Mouse (Mus musculus) brain, embryonic 14.5 days (tissue): Measurements from ENCODE around the gene Jchain. TPM values are rescaled to one million over a fixed set of nuclear protein-coding genes. Genes with fewer than 3 reads are reported as not detected.
A peak's percentile ranks its signal among the peaks of the same experiment; 100 is the strongest.

Experiments used
- DNase-seq: peaks from one replicate; pipeline ENCODE4 v3.0.0-alpha.2; 2011; ENCODE audit warnings: low read depth
- CTCF ChIP-seq: fragments of 200-500 bp; IDR thresholded peaks from 2 replicates; pipeline ENCODE4 v1.5.1; 2012; ENCODE audit warnings: inconsistent platforms, mild to moderate bottlenecking, moderate library complexity, borderline replicate concordance; ENCODE audit not compliant: insufficient read depth, insufficient read length; ENCODE audit errors: extremely low read depth
- POLR2A ChIP-seq: fragments of 200-500 bp; IDR thresholded peaks from 2 replicates; pipeline ENCODE4 v1.6.1; 2012; ENCODE audit warnings: mild to moderate bottlenecking, inconsistent platforms, borderline replicate concordance; ENCODE audit not compliant: poor library complexity, insufficient read depth, insufficient read length, severe bottlenecking; ENCODE audit errors: extremely low read depth
- polyA plus RNA-seq: library from polyadenylated mRNA; depleted of rRNA; stranded (reverse); fragments of >200 nt; gene quantifications from 2 replicates; pipeline ENCODE4 v1.2.3, GENCODE M21; 2012; rRNA removed

The Jchain gene
- polyA plus RNA-seq = 0.96 and 1.1 TPM in 2 replicates

GRCm38 (mm10) chr5:88527657-88528056, at the start of gene Jchain:
TSS of gene Jchain (minus strand) at chr5:88527891.
- no peak for DNase-seq
- no peak for TF ChIP-seq CTCF
- TF ChIP-seq POLR2A = no peak

- peak; percentile 71 for DNase-seq
- TF ChIP-seq CTCF (no peak), POLR2A (no peak)
Observed at GRCm38 (mm10) chr5:88575506-88576338, 48.0 kb upstream of the Jchain start.

DNA sequence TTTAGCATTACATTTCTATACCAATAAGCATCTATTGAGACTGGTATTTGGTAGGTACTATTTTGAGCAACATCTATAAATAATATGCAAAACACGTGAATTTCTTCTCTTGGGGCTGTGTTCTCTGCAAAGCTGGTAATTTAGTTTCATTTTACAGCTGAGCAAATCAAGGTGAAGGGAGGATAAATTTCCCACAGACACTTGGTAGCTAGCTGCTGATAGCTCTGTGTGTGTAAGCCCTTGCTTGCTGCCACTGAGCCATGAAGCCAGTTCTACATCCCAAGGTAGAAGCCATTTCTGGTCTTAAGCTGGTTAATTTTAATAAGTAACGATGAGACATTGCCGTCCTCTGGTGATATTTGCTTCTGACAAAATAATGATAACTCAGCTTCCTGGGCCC, 47.1 kb upstream of the Jchain start:
- no peak for DNase-seq

GRCm38 (mm10) chr5:88569541-88569940, 41.9 kb upstream of the Jchain start:
- no peak for DNase-seq
- TF ChIP-seq CTCF (no peak), POLR2A (no peak)

More for the DNA sequence above, 47.1 kb upstream of the Jchain start:
- TF ChIP-seq POLR2A (no peak), CTCF (no peak)

- TF ChIP-seq POLR2A (no peak), CTCF (no peak)
- DNase-seq = peak; percentile 58
Observed at GRCm38 (mm10) chr5:88566034-88566841, 38.5 kb upstream of the Jchain start.

DNA sequence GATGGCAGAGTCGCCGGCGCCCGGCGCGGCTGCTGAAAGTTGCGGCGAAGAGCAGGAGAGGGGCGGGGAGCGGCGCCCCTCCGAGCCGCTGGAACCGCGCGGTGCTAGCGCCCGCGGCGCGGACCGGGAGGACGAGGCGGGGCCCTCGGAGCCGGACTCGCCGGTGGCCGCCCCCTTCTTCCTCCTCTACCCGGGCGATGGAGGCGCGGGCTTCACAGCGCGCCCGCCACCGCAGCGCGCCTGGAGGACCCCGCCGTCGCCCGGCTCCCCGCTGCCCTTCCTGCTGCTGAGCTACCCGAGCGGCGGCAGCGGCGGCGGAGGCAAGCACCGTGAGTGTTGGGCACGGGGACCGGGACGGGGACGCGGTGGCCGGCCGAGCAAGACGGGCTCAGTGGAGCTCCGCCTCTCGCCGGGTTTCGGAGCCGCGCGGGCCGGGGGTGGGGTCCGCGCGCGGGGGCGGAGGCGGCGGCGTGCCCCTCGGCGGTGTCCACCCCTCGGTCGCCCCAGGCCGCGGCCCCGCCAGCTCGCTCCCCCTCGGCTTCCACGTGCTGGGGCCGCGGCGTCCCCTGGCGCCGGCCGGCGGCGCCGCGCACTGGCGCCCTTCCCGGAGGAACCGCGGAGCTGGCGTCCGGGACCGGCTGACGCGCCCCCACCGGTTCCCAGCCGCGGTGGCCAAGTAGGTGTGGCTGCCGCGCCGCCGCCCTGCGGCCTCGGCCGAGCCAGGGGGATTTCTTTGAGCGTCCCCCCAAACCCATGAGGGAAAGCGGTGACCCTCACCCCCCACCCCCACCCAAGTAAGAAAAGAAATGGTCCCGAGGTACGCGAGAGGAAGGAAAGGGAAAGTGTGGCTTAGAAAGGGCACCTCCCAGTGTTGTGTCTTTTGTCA, 37.7 kb upstream of the Jchain start:
- DNase-seq = peak; percentile 64
- peak; percentile 8; the same call in 1 of the 2 replicates for TF ChIP-seq POLR2A
- TF ChIP-seq CTCF = no peak

GRCm38 (mm10) chr5:88564501-88565147, 36.9 kb upstream of the Jchain start, which contains the start of gene Rufy3:
TSS of gene Rufy3 (plus strand) at chr5:88565040.
- peak; percentile 43 for TF ChIP-seq CTCF
- peak; percentile 31; the same call in 1 of the 2 replicates for TF ChIP-seq POLR2A
- DNase-seq = peak; percentile 87

GRCm38 (mm10) chr5:88562863-88563780, 35.4 kb upstream of the Jchain start:
- TF ChIP-seq POLR2A (no peak), CTCF (no peak)

DNA sequence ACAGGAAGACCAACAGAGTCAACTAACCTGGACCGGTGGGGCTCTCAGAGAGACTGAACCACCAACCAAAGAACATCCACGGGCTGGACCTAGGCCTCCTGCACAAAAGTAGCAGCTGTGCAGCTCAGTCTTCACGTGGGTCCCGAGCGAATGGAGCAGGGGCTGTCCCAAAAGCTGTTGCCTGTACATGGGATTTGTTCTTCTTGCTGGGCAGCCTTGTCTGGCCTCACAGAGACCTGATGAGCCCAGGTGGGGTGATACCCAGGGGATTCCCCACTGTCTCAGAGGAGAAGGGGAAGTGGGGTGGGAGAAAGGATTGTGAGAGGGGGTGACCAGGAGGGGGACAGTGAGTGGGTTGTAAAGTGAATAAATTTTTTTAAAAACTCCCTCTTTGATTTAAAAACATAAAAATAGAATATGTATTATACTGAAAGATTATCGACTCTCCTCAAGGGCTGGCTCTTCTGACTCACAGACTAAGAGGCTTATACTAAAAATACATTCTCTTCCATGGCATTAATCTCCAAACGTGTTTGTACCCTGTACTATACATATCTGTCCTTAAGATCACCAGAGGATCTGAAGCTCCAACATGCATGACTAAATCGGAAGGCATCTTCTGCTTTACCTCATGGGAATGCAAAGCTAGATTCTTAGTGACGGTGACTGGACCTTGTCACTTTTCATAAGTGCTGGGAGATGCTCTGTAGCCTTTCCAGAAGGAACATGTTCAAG, 33.6 kb upstream of the Jchain start:
- no peak for DNase-seq
- TF ChIP-seq CTCF = no peak
- no peak for TF ChIP-seq POLR2A

More at GRCm38 (mm10) chr5:88562863-88563780, 35.4 kb upstream of the Jchain start:
- no peak for DNase-seq
